Mouse (Mus musculus) spleen, postnatal 14 days (tissue): ENCODE measurements around the gene Ly86.

Source experiments
- DNase-seq, 2 experiments: peaks; one replicate each; pipeline ENCODE4 v3.0.0; 2021 to 2022; ENCODE audit warnings: low spot score in 2 of 2

The Ly86 gene

GRCm38 (mm10) chr13:37344909-37345772 lies at the start of gene Ly86:
TSS of gene Ly86 (plus strand) at chr13:37345208.
- DNase-seq, result peak in 1 of 2 experiments; percentile 25

- no peak for DNase-seq
These were observed 47.1 kb upstream of the Ly86 start for GRCm38 (mm10) chr13:37297886-37298285.

GRCm38 (mm10) chr13:37298856-37299255 lies 46.2 kb upstream of the Ly86 start:
- no peak for DNase-seq

GRCm38 (mm10) chr13:37302877-37303276 lies 42.1 kb upstream of the Ly86 start:
- DNase-seq, result no peak

GRCm38 (mm10) chr13:37308006-37308405 lies 37.0 kb upstream of the Ly86 start:
- no peak for DNase-seq

- no peak for DNase-seq
These were observed 35.7 kb upstream of the Ly86 start for GRCm38 (mm10) chr13:37309296-37309695.

GRCm38 (mm10) chr13:37310331-37310730 lies 34.7 kb upstream of the Ly86 start:
- DNase-seq, result no peak

GRCm38 (mm10) chr13:37311555-37312221 lies 33.3 kb upstream of the Ly86 start:
- DNase-seq, result no peak

- peak; percentile 54 to 68 for DNase-seq
These were observed 32.6 kb upstream of the Ly86 start for GRCm38 (mm10) chr13:37312222-37312928.

GRCm38 (mm10) chr13:37312951-37313350 lies 32.1 kb upstream of the Ly86 start:
- DNase-seq, result no peak

GRCm38 (mm10) chr13:37325504-37325903 lies 19.5 kb upstream of the Ly86 start:
- DNase-seq, result peak; percentile 42 to 64

GRCm38 (mm10) chr13:37329747-37330146 lies 15.3 kb upstream of the Ly86 start:
- no peak for DNase-seq

- no peak for DNase-seq
These were observed 14.0 kb upstream of the Ly86 start for GRCm38 (mm10) chr13:37330971-37331370.

- DNase-seq, result no peak
These were observed 12.0 kb upstream of the Ly86 start for GRCm38 (mm10) chr13:37332779-37333543.

GRCm38 (mm10) chr13:37333544-37333870 lies 11.5 kb upstream of the Ly86 start:
- no peak for DNase-seq

- DNase-seq, result no peak
These were observed 7.7 kb upstream of the Ly86 start for GRCm38 (mm10) chr13:37337269-37337668.

- DNase-seq, result no peak
These were observed 7.1 kb upstream of the Ly86 start for GRCm38 (mm10) chr13:37337871-37338270.

GRCm38 (mm10) chr13:37342804-37343203 lies 2.2 kb upstream of the Ly86 start:
- DNase-seq, result no peak

GRCm38 (mm10) chr13:37345823-37346222 lies 815 bp downstream of the Ly86 start:
- no peak for DNase-seq

- DNase-seq, result no peak
These were observed 3.0 kb downstream of the Ly86 start for GRCm38 (mm10) chr13:37347871-37348595.

GRCm38 (mm10) chr13:37349051-37349450 lies 4.0 kb downstream of the Ly86 start:
- no peak for DNase-seq
